Mouse (Mus musculus): Measurements from ENCODE around the gene Fam19a3.

DNA sequence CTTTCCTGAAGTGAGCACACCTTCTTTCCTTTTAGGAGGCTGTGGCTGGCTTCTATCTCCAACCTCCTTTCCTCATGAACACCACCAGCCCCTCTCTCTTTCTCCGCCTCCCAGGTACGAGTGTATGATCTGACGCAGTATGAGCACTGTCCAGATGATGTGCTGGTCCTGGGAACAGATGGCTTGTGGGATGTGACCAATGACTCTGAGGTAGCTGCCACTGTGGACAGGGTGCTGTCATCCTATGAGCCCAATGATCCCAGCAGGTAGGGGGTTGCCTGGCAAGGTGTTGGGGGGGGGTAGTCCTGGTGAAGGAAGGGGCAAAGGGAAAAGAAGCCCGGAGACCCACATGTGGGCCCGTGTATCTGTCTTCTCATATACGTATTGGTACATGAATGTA lies 3.6 kb upstream of the Fam19a3 start:
- TF ChIP-seq POLR2A (IDR thresholded peaks at IDR 0.05; ENCODE audit: low read depth, low read length) (no peak), CTCF (conservative IDR thresholded peaks at IDR 0.05 in 1 of 2, IDR thresholded peaks at IDR 0.05 in 1 of 2; ENCODE audit: low read depth in 2 of 2, low read length in 2 of 2) (no peak), USF1 (IDR thresholded peaks at IDR 0.05; ENCODE audit: low read depth, low read length) (no peak), MAFK (IDR thresholded peaks at IDR 0.05; ENCODE audit: insufficient replicate concordance, low read length) (no peak), BHLHE40 (IDR thresholded peaks at IDR 0.05; ENCODE audit: low read depth, low read length) (no peak), EP300 (IDR thresholded peaks at IDR 0.05; ENCODE audit: low read length) (no peak), ZNF384 (IDR thresholded peaks at IDR 0.05; ENCODE audit: low read depth, low read length) (no peak), ZC3H11A (IDR thresholded peaks at IDR 0.05; ENCODE audit: low read depth, low read length) (no peak), RAD21 (IDR thresholded peaks at IDR 0.05; ENCODE audit: low read depth, low read length) (no peak)
